In the genomic region with DNA sequence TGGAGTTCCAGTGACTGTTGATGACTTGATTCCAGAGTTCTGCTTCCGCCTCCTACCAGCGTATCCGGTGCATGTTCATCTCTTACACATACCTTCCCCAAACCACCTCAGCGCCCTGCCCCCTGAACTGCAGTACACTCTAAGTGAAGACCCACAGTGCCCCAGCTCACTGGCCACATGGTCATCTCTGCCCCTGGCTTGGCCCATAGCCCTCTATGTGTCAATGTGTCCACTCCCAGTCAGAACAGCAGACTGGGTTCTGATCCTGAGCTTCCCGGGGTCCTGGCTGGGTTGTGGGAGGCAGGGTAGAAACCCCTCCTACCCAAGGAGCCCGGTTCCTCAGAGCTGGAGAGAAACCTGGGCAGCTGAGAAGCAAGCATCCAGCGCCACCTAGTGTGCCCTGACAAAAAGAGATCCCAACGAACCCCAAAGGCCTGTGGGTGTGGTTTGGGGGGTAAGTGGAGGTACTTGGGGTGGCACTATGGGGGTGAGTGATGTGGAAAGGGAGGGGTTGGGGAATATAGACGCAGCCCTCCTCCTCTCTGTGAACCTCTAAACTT, we compare ENCODE assay signal across 9 mouse cellular contexts. TPM values are rescaled to one million over a fixed set of nuclear protein-coding genes. Genes with fewer than 3 reads are reported as not detected.
DNase-seq lines count a peak whose midpoint lies in the region; ATAC-seq and TF ChIP-seq lines count a peak whose summit lies in the region.
"Had no signal": no experiment of that assay in that cellular context is flagged by ENCODE, and none has a peak within 500 bp of the region (broad histone marks: within the 10 kb centered on the region; RNA-seq: fewer than 3 reads in every experiment).

No protein-coding gene starts in this region.

- no peak overlapping the region for H3K9ac ChIP-seq in neural tube, embryonic 11.5 days (ENCODE audit: low read length)
- no peak overlapping the region for H3K9ac ChIP-seq in neural tube, embryonic 15.5 days (replicated peaks)
- no peak overlapping the region for H3K9ac ChIP-seq in liver, postnatal 0 days (replicated peaks)
- H3K9ac ChIP-seq: hindbrain, embryonic 15.5 days had no signal

- ATAC-seq in neural tube, embryonic 11.5 days (ENCODE audit: insufficient read depth, low FRiP score, low TSS enrichment): no peak
- ATAC-seq in neural tube, embryonic 15.5 days (ENCODE audit: low FRiP score): no peak
- ATAC-seq in liver, postnatal 0 days: no peak

- WGBS in neural tube, embryonic 11.5 days: 19% methylated on average over 9 of the region's 9 CpGs
- WGBS in neural tube, embryonic 15.5 days: 27% methylated on average over 9 of the region's 9 CpGs
- WGBS in liver, postnatal 0 days (ENCODE audit: insufficient replicate concordance): 28% methylated on average over 9 of the region's 9 CpGs

- H3K27me3 ChIP-seq in neural tube, embryonic 11.5 days (ENCODE audit: control insufficient read depth, insufficient read depth, low read length): peaks cover 31% of the 10 kb centered on the region
- peaks cover 71% of the 10 kb centered on the region for H3K27me3 ChIP-seq in neural tube, embryonic 15.5 days (replicated peaks)
- peaks cover 29% of the 10 kb centered on the region for H3K27me3 ChIP-seq in liver, postnatal 0 days (ENCODE audit: insufficient read depth, low read length)

- intact Hi-C loops in heart, postnatal 10 days (cut with DNase I): loop anchor here (1.0 to 2.0 kb wide), 2 partner anchors 18 to 47 kb away; no protein-coding TSS in a partner anchor

- no peak overlapping the region for H3K4me2 ChIP-seq in neural tube, embryonic 11.5 days (ENCODE audit: low read depth)
- H3K4me2 ChIP-seq in neural tube, embryonic 15.5 days: no peak overlapping the region
- no peak overlapping the region for H3K4me2 ChIP-seq in liver, postnatal 0 days (ENCODE audit: low read depth, low read length)
- H3K4me2 ChIP-seq: hindbrain, embryonic 15.5 days had no signal

- no peaks in the 10 kb centered on the region for H3K9me3 ChIP-seq in neural tube, embryonic 11.5 days (ENCODE audit: control insufficient read depth, low read length)
- no peaks in the 10 kb centered on the region for H3K9me3 ChIP-seq in neural tube, embryonic 15.5 days (replicated peaks)
- H3K9me3 ChIP-seq in liver, postnatal 0 days (ENCODE audit: low read length): no peaks in the 10 kb centered on the region
- H3K9me3 ChIP-seq: hindbrain, embryonic 15.5 days had no signal

- H3K36me3 ChIP-seq in neural tube, embryonic 11.5 days (ENCODE audit: control insufficient read depth, insufficient read depth, low read length): no peaks in the 10 kb centered on the region
- no peaks in the 10 kb centered on the region for H3K36me3 ChIP-seq in neural tube, embryonic 15.5 days
- H3K36me3 ChIP-seq in liver, postnatal 0 days (replicated peaks; ENCODE audit: insufficient read depth, low read length): no peaks in the 10 kb centered on the region
- H3K36me3 ChIP-seq: hindbrain, embryonic 15.5 days had no signal

- no peak overlapping the region for H3K4me3 ChIP-seq in neural tube, embryonic 11.5 days (ENCODE audit: low read depth, low read length)
- no peak overlapping the region for H3K4me3 ChIP-seq in neural tube, embryonic 15.5 days (replicated peaks)
- no peak overlapping the region for H3K4me3 ChIP-seq in liver, postnatal 0 days (ENCODE audit: low read depth, low read length)
- H3K4me3 ChIP-seq: hindbrain, embryonic 15.5 days had no signal

- TF ChIP-seq EP300 in liver, postnatal 0 days (IDR thresholded peaks at IDR 0.05; ENCODE audit: low read depth): no peak

- no peaks in the 10 kb centered on the region for H3K4me1 ChIP-seq in neural tube, embryonic 11.5 days (ENCODE audit: control insufficient read depth, insufficient read depth, low read length)
- peaks cover 13% of the 10 kb centered on the region; the same call in 1 of the 2 replicates for H3K4me1 ChIP-seq in neural tube, embryonic 15.5 days
- H3K4me1 ChIP-seq in liver, postnatal 0 days (ENCODE audit: insufficient read depth): peaks cover 25% of the 10 kb centered on the region

- peak; percentile 66 to 71 for DNase-seq in cerebellum, adult 18-20 months
- DNase-seq in cerebellum, adult 8-10 months: no peak
- peak; percentile 60 for DNase-seq in neural tube, embryonic 11.5 days (ENCODE audit: low spot score)
- peak; percentile 73 for DNase-seq in cerebellum, adult 9-10 months
- DNase-seq in heart, postnatal 10 days: peak; percentile 70 to 73
- DNase-seq in liver, postnatal 0 days: peak; percentile 55
- DNase-seq in spleen, postnatal 4 days (ENCODE audit: low spot score in 2 of 2): peak; percentile 50 to 78

- no peak overlapping the region for H3K27ac ChIP-seq in neural tube, embryonic 11.5 days (ENCODE audit: low read depth, low read length)
- no peak overlapping the region for H3K27ac ChIP-seq in neural tube, embryonic 15.5 days (replicated peaks)
- no peak overlapping the region for H3K27ac ChIP-seq in liver, postnatal 0 days (ENCODE audit: low read depth)
- H3K27ac ChIP-seq: hindbrain, embryonic 15.5 days had no signal

- peak; percentile 76 for TF ChIP-seq CTCF in liver, postnatal 0 days (IDR thresholded peaks at IDR 0.05; ENCODE audit: low read depth)

RNA-seq across cellular contexts. Expression of a gene that starts 3.1 kb away (rescaled TPM):
- polyA plus RNA-seq in neural tube, embryonic 11.5 days (2014; fragmentation: Nextera tagmentation; extraction: Ambion mirVana): 0.40 and 0.91 TPM in 2 replicates
- polyA plus RNA-seq in neural tube, embryonic 15.5 days (2015; fragmentation: Nextera tagmentation; extraction: Ambion mirVana): 2.2 and 2.9 TPM in 2 replicates
- total RNA-seq in heart, postnatal 10 days (2021): under 1 TPM in 1 of 2 experiments, not detected in 1; 0.31 TPM
- polyA plus RNA-seq in liver, postnatal 0 days (2015; fragmentation: Nextera tagmentation; extraction: Ambion mirVana): not detected in 2 replicates

RNA-seq across cellular contexts. Expression of a gene that starts 5.7 kb away (rescaled TPM):
- 3.1 and 3.9 TPM in 2 replicates for polyA plus RNA-seq in neural tube, embryonic 11.5 days (2014; fragmentation: Nextera tagmentation; extraction: Ambion mirVana)
- polyA plus RNA-seq in neural tube, embryonic 15.5 days (2015; fragmentation: Nextera tagmentation; extraction: Ambion mirVana): 1.4 and 1.7 TPM in 2 replicates
- 100 to 1,000 TPM; 469 to 500 TPM for total RNA-seq in heart, postnatal 10 days (2021)
- 0.26 and 6.0 TPM in 2 replicates for polyA plus RNA-seq in liver, postnatal 0 days (2015; fragmentation: Nextera tagmentation; extraction: Ambion mirVana)
- polyA plus RNA-seq: hindbrain, embryonic 15.5 days had no signal

RNA-seq across cellular contexts. Expression of a gene that starts 11.0 kb away (rescaled TPM):
- 6.7 and 7.2 TPM in 2 replicates for polyA plus RNA-seq in neural tube, embryonic 11.5 days (2014; fragmentation: Nextera tagmentation; extraction: Ambion mirVana)
- 7.4 and 9.6 TPM in 2 replicates for polyA plus RNA-seq in neural tube, embryonic 15.5 days (2015; fragmentation: Nextera tagmentation; extraction: Ambion mirVana)
- 10 to 100 TPM; 14.5 to 17.8 TPM for total RNA-seq in heart, postnatal 10 days (2021)
- 2.5 and 3.0 TPM in 2 replicates for polyA plus RNA-seq in liver, postnatal 0 days (2015; fragmentation: Nextera tagmentation; extraction: Ambion mirVana)

RNA-seq across cellular contexts. Expression of a gene that starts 23.0 kb away (rescaled TPM):
- polyA plus RNA-seq in neural tube, embryonic 11.5 days (2014; fragmentation: Nextera tagmentation; extraction: Ambion mirVana): 22.3 and 24.5 TPM in 2 replicates
- polyA plus RNA-seq in neural tube, embryonic 15.5 days (2015; fragmentation: Nextera tagmentation; extraction: Ambion mirVana): 7.3 and 9.4 TPM in 2 replicates
- total RNA-seq in heart, postnatal 10 days (2021): 10 to 100 TPM; 12.7 to 19.3 TPM
- polyA plus RNA-seq in liver, postnatal 0 days (2015; fragmentation: Nextera tagmentation; extraction: Ambion mirVana): 1.0 and 1.2 TPM in 2 replicates

RNA-seq across cellular contexts. Expression of a gene that starts 31.1 kb away (rescaled TPM):
- 39.7 and 45.6 TPM in 2 replicates for polyA plus RNA-seq in neural tube, embryonic 11.5 days (2014; fragmentation: Nextera tagmentation; extraction: Ambion mirVana)
- polyA plus RNA-seq in neural tube, embryonic 15.5 days (2015; fragmentation: Nextera tagmentation; extraction: Ambion mirVana): 31.6 and 37.6 TPM in 2 replicates
- 10 to 100 TPM; 23.9 to 24.5 TPM for total RNA-seq in heart, postnatal 10 days (2021)
- 14.5 and 15.4 TPM in 2 replicates for polyA plus RNA-seq in liver, postnatal 0 days (2015; fragmentation: Nextera tagmentation; extraction: Ambion mirVana)
